Mouse (Mus musculus): ENCODE measurements around the gene 1500009C09Rik.

- TF ChIP-seq POLR2A (IDR thresholded peaks at IDR 0.05; ENCODE audit: low read depth, low read length) (peak; percentile 57; the same call in 1 of the 2 replicates), EP300 (IDR thresholded peaks at IDR 0.05; ENCODE audit: low read length) (no peak), CTCF (conservative IDR thresholded peaks at IDR 0.05 in 1 of 2, IDR thresholded peaks at IDR 0.05 in 1 of 2; ENCODE audit: low read depth in 2 of 2, low read length in 2 of 2) (peak in 1 of 2 experiments; percentile 35; a peak in 2 of 4 replicates), ELF1 (IDR thresholded peaks at IDR 0.05; ENCODE audit: low read depth, low read length) (no peak), TCF12 (IDR thresholded peaks at IDR 0.05; ENCODE audit: low read depth, low read length) (no peak), ZC3H11A (IDR thresholded peaks at IDR 0.05; ENCODE audit: low read depth, low read length) (no peak), BHLHE40 (IDR thresholded peaks at IDR 0.05; ENCODE audit: low read depth, low read length) (peak; percentile 86), MAFK (IDR thresholded peaks at IDR 0.05; ENCODE audit: insufficient replicate concordance, low read length) (no peak), SIN3A (IDR thresholded peaks at IDR 0.05; ENCODE audit: low read length) (no peak; the same call in 1 of the 2 replicates), ZMIZ1 (IDR thresholded peaks at IDR 0.05; ENCODE audit: low read depth, low read length) (no peak; the same call in 1 of the 2 replicates), MXI1 (IDR thresholded peaks at IDR 0.05; ENCODE audit: low read depth, low read length) (no peak; the same call in none of the 2 replicates), USF1 (IDR thresholded peaks at IDR 0.05; ENCODE audit: low read depth, low read length) (no peak), E2F4 (IDR thresholded peaks at IDR 0.05; ENCODE audit: insufficient replicate concordance, low read depth, low read length) (no peak), ZNF384 (IDR thresholded peaks at IDR 0.05; ENCODE audit: low read depth, low read length) (no peak)
Measured at GRCm38 (mm10) chr15:82211911-82212751, 40.1 kb upstream of the 1500009C09Rik start.
